ENCODE assay signal across 13 mouse cellular contexts in genomic region chr12:91064368-91064999, GRCm38 (mm10).
"Had no signal": no experiment of that assay in that cellular context is flagged by ENCODE, and none has a peak within 500 bp of the region (broad histone marks: within the 10 kb centered on the region; RNA-seq: fewer than 3 reads in every experiment).

No protein-coding gene starts in this region.

- H3K4me2 ChIP-seq: kidney, embryonic 15.5 days; liver, embryonic 11.5 days; liver, embryonic 15.5 days; midbrain, embryonic 12.5 days had no signal

- DNase-seq: kidney, adult 2 months; kidney, postnatal 14 days; lung, adult 2 months; right cerebral cortex, postnatal 14 days; thymus, adult 2 months; thymus, postnatal 25 days had no signal

- H3K36me3 ChIP-seq: kidney, embryonic 15.5 days; limb, embryonic 10.5 days; liver, embryonic 15.5 days; midbrain, embryonic 12.5 days had no signal

- H3K27me3 ChIP-seq: kidney, embryonic 15.5 days; liver, embryonic 15.5 days; megakaryocyte, embryonic 14.5 days; midbrain, embryonic 12.5 days had no signal

- H3K27ac ChIP-seq: kidney, embryonic 15.5 days; limb, embryonic 10.5 days; liver, embryonic 15.5 days; macrophage; midbrain, embryonic 12.5 days had no signal

- H3K9ac ChIP-seq: kidney, embryonic 15.5 days; liver, embryonic 15.5 days; midbrain, embryonic 12.5 days had no signal

- H3K4me1 ChIP-seq: kidney, embryonic 15.5 days; limb, embryonic 10.5 days; liver, embryonic 15.5 days; megakaryocyte, embryonic 14.5 days had no signal

- H3K4me3 ChIP-seq: kidney, embryonic 15.5 days; limb, embryonic 10.5 days; liver, embryonic 15.5 days; megakaryocyte, embryonic 14.5 days; midbrain, embryonic 12.5 days had no signal

- H3K9me3 ChIP-seq: kidney, embryonic 15.5 days; limb, embryonic 10.5 days; liver, embryonic 15.5 days; megakaryocyte, embryonic 14.5 days; midbrain, embryonic 12.5 days had no signal
